Mouse (Mus musculus) gastrocnemius, postnatal 36 days (tissue): ENCODE measurements around the gene Bcar3. TPM values are rescaled to one million over a fixed set of nuclear protein-coding genes. Genes with fewer than 3 reads are reported as not detected.

Experiments used
- DNase-seq, 2 experiments: peaks; one replicate each; pipeline ENCODE4 v3.0.0; 2022
- intact Hi-C: fragments of 180-260 bp; cut with DNase I; formaldehyde crosslinking; loops from one replicate; pipeline ENCODE4 v1.15.1; 2025
- total RNA-seq, 2 experiments: library from RNA; stranded (reverse); gene quantifications; 2 replicates each; pipeline ENCODE4 v1.2.3; 2021

The Bcar3 gene
- total RNA-seq, 2 experiments from 2014 or later: 3.6 to 4.4 TPM

DNA sequence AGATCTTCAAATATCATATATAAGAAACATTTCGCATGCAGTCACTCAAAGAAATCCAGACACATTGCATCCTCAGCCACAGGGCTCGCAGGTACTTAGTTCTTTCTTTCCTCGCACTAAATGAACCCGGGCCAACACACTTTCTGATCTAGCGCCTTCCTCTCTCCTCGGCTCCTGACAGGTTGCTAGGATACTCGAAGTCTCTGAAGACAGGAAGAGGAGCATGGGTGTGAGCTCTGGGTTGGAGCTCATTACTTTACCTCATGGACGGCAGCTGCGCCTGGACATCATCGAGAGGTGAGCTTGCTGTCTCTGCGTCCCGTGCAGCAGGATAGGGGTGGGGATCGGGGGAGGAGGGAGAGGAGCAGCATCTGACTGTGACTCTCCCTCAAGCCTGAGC lies 225.1 kb downstream of the Bcar3 start:
- no peak for DNase-seq
- intact Hi-C loops: no loop called here

DNA sequence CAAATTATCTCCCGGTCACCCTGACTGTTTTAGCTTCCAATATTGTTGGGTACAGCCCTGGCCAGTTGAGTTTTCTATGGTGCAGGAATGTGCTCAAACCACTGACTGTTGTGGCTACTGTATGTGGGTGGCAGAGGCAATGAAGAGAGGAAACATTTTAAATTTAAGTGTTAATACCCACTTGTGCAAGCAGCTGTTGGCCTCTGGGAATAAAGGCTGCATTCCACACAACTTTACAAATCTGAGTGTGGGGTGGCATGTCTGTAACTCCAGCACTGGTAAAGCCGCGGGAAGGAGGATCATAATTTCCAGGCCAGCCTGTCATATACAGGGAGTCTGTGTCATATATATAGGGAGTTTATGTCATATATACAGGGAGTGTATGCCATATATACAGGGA lies 226.4 kb downstream of the Bcar3 start:
- intact Hi-C loops: no loop called here

DNA sequence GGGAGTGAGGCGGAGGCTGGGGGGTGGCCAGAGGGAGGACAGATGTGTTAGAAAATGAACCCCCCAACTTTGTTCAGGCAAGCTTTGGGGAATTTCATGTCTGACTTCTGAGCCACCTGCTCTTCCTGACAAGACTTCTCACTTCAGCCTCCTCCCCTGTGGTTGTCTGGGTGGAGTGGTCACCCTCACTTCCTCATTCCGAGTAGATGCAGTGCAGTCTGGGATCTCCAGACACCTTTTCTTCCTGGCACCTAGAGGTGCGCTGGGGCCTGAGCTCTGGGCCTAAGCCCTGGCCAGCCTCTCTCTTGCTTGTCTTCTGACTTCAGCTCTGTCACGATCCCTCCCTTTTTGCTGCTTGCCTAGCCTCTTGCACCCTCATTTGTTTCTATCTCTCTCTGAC lies 226.9 kb downstream of the Bcar3 start:
- intact Hi-C loops: no loop called here
- DNase-seq: no peak

More for the DNA sequence above, 226.4 kb downstream of the Bcar3 start:
- no peak for DNase-seq

DNA sequence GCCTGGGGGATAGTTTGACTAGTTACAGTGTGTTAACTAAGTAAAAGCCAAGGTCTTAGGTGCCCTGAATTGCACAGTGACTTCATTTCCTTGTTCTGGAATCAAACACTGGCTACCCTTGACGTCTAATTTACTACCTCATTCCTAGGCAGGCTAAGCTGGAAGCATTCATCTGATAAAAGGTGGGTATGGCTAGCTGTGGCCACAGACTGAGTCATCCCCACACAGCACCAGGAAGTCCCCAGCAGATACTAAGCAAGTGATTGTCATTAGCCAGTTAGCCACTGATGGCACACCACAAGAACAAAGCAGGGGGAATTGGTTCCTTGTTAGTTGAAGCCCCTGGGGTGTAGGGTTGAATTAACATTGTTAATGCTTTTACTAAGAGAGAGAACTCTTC lies 227.4 kb downstream of the Bcar3 start:
- DNase-seq: no peak
- intact Hi-C loops: no loop called here

DNA sequence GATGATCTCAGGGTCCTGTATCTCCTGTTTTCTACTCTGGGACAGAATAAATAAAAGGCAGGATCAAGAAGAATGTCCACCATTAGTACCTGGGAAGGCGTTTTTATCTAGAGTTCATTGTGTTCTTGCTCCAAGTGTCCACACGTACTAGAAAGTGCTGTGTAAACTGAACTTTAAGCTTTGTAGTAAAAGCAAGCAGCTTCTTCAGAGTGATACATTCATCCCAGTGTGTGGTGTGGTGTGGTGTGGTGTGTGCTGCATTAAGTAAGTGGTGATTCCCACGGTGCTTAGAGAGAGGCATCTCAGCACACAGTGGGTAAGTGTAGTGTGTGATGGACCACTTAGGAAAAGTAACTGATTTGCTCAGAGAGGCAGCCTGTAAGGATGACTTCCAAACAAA lies 234.5 kb downstream of the Bcar3 start:
- intact Hi-C loops: no loop called here
- DNase-seq: no peak

DNA sequence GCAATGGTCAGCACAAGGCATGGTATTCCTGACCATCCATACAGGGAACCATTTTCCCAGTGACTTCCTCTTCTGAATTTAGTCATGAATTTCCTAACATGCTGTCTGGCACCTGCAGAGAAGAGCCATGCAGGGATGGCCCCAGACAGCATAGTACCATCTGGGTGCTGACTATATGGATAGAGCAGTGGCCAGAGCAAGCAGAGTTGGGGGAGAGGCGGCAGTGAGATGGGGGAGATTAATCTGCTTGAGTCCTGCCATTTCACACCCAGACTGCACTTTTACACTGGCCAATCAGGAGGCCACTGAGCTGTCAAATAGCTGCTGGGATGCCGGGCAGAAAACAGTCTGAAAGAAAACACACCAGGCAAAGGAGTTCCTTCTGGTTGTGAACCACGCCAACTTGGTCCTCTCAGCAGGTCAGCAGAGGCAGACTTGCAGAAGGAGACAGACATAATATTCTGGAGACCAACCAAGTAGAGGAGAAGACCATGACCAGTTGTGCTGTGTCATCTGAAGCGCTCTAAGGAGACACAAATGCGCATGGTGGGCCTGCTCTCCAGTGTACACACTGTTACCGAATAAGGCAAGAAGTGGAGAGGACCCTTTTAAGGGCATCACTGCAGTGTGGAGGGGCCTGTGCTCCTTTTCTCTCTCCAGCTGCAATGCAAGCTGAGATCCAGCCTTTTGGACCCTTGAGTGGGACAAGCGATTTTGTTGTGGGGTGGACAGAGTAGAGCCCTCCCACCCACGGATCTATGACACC lies 242.2 kb downstream of the Bcar3 start:
- intact Hi-C loops: no loop called here
- no peak for DNase-seq

DNA sequence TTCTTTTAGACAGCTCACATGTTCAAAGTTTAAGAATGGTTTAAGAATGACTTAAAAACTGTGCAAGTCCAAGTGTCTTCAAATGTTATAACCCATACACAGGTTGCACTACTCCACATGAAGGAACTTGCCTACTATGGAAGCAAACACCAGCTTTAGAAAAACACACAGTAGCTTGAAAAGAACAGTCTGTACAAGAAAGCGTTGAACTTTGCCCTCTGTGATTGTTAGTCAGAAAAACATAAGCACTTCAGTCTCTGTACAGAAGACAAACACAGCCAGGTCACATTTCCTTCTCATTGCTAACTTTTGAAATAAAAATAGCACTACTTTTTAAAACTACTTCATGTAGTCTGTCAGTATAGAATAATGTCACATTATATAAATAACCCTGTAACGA lies 244.9 kb downstream of the Bcar3 start:
- no peak for DNase-seq
- intact Hi-C loops: no loop called here

DNA sequence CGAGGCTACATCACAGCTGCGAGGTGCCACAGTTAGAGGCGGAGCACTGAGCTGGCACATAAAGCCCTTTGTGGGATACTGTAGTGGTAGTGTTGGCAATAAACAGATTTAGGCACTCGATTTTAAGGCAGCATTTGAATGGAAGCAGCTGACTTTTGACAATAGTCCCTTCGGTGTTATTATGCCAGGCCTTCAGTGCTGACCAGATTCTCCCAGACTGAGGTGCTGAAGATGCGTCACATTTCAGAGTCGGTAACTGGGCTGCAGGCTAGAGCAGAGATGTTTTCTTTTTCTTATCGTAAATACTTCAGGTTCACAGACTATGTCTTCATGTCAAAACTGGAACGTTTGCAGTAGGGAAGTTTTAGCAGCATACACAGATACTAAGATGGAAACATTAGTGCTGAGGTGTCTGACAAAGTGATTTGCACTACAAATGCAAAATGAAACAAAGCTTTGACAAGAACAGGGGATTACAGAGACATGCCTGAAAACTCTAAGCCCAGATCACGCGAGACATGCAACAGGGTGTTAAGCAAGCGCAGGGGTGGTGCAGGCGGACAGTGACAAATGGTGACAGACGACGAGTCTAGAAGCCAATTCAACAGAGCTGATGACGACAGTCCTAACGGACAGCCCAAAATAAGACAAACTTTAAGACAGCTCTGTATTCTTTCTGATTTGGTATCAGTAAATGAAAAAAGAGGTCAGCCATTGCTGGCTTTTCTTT lies 246.2 kb downstream of the Bcar3 start:
- intact Hi-C loops: no loop called here
- DNase-seq: no peak

DNA sequence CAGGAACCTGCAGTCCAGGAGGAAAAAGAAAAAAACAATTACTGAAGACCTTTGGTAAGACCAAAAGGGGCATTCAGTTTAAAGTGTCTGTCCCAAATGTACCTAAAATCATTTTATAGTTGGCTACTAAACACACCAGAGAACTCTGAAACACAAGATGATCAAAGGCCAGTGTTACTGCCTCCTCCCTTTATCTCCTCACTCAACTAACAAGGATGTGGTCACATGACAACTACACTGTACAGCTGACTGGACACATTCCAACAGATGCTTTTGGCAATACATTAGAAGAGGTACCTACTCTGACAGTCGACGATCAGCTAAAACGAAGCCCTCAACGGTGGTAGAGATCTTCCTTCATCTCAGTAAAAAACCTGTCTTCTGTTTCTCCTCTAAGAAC lies 247.0 kb downstream of the Bcar3 start:
- DNase-seq: no peak
- intact Hi-C loops: no loop called here

DNA sequence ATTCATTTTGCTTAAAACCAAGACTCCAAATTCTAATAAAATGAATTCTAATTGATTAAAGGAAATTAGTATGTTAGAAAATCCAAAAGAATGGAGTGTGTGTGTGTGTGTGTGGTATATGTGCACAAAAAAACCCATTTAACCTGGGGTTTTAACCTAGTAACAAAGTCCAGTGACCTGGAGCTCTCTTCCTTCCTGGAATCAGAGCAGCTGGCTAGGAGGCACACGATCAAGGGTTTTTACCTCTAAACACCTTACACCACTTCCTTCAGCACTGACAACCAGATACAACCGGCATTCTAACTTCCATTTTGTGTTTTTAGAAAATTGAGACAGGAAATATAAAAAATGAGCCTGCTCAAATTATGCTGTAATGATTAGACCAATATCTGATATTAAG lies 251.4 kb downstream of the Bcar3 start:
- no peak for DNase-seq
- intact Hi-C loops: no loop called here

DNA sequence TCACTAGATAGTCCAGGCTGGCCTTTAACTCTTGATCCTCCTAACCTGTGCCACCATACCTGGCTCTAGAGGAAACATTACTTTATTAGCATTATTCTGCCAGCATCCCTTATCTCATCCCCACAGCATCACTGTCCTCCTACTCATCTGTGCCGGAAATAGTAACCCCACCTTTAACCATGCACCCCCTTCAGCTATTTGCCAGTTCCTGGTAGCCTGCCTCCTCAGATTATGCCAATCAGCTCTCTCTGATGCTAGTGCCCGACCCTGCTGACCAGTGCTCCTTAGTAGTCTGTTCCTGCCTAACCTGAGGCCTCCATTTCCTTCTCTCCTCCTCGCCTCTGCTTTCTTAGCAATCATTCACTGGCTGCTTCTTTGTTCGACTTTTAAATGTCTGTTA lies 253.5 kb downstream of the Bcar3 start:
- intact Hi-C loops: no loop called here
- DNase-seq: no peak

DNA sequence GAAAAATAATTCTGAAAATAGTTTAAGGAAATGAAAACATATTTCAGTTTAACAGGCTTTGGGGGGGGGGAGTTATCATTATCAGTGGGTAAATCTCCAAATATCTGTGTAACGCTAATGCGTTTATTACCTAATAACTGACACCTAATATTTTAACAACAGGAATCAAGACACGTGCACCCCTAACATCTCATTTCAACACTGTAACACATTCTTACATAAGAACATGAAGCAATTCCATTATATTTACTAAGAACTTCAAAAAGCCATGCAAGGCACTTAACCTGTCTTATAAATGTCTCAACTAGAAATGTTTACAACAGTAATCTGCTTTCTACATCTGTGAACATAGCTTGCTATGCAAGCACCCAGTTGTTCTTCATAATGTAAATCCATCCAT lies 257.2 kb downstream of the Bcar3 start:
- DNase-seq: no peak
- intact Hi-C loops: no loop called here

DNA sequence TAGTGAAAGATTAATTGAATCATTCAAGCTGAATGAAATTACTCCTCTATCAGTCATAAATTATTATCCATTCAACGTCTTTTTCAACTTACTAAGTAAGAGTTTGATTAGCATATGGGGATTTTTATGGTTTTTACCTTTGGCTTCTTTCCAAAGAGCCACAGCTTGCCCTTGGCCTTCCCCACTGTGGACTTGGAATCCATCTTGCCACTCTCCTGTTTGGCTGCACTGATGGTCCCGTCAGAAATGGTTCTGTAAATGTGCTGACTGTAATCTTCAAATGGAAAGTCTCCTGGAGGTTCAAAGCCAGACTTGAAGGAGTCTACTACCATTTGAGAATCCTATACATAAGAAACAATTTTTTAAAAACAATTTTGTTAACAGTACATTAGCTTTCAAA lies 263.8 kb downstream of the Bcar3 start:
- intact Hi-C loops: no loop called here
- DNase-seq: no peak

DNA sequence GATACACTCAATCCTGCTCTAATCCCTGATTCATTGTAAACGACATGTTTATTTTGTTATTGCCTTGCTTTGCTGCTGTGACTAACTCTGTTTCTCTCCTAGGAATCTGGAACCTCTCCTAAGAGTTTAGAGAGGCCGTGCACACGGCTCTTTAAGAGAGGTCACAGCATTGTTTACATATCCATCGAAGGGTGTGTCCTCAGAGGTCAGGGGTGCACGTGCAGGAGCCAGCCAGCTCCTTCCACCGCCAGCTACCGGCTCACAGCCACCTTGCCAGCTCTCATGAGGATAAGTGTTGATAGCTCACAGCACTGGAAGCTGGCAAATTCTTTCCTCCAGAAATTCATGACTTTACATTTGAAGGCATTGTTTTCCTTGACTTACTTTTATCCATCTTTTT lies 271.3 kb downstream of the Bcar3 start:
- intact Hi-C loops: no loop called here

DNA sequence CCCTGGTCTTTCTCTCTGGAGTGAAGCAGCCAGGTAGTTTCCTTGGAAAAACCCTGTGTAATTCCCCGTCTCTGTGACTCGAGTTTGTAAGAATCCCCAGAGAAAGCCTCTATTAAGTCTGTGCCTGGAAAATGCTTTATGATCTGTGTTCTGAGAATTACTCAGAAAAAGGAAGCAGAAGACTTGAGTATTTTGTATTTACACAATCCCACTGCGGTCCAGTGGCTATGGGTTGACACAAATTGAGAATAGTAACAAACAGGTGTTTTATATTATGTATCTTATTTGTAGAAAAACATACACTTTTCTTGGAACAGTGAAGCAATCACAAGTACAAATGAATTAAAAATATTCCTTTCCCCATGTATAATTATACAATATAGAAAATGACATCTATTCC lies 272.2 kb downstream of the Bcar3 start:
- no peak for DNase-seq
- intact Hi-C loops: no loop called here

More for the DNA sequence above, 271.3 kb downstream of the Bcar3 start:
- DNase-seq: no peak

DNA sequence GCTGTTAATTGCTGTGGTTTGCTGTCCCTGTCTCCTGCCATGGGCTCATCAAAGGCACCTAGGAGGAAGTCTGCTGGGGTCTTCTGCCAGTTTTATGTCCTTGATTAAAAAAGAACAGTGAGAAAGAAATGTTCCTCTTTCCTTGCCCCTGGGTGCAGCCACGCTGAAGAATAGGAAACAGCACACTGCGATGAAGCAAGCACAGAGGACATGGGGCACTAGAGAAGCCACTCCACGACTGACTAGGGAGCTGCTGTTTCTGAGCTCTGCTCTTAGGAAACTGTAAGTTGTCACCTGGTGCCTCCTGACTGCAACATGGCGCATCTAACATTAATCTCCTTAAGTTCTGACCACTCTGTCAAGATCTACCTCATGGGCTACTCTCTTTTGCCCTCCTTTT lies 272.6 kb downstream of the Bcar3 start:
- DNase-seq: no peak
- intact Hi-C loops: no loop called here

DNA sequence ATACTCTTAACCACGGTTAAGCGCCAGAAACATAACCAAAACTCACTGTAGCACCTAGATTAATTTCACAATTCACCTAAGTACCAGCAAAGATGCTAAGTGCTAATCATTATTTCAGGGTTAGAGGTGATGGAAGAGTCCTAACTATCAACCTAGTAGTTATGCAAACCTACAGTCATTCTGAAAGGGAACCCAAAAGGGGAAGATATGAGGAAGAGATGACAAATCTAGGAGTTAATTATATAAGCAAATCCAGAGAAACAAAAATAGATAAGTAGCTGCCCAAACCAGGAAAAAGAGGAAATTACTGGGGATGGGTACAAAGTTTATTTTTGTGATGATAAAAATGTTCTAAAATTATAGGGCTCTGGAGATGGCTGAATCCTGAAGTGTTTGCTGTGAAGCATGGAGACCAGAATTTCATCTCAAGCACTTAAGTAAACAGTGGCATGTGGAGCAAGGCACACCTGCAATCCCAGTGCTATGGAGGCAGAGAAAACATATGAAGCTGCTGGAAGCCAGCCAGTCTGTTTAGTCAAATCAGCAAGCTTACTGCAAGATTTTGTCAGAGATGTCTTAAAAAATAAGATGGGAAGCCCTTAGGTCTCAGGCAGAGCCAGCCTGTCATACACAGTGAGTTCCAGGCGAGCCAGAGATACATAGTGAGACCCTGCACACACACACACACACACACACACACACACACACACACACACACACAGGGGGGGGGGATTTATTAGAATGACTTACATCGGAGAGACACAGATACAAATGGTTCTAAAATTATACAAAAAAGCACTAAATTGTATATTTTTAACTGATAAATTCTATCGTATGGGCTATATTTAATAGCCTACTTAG lies 279.7 kb downstream of the Bcar3 start:
- intact Hi-C loops: no loop called here
- DNase-seq: no peak

DNA sequence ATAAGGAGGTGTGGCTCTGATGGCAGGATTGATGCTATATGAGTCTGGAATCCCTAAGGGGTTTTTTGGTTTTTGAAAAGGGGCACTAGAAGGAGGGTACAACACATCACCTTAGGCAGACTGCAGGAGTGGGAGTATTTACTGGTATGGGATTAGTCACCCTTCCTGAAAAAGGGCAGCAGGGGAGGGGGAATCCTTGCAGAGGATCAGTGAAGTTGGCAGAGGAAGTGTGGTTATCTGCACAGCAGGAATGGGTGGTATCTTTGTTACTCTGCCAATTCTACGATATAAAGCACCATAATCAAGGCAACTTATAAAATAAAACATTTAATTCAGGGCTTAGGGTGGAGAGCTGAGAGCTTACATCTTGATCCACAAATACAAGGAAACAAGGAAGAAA lies 281.0 kb downstream of the Bcar3 start:
- no peak for DNase-seq
- intact Hi-C loops: no loop called here

DNA sequence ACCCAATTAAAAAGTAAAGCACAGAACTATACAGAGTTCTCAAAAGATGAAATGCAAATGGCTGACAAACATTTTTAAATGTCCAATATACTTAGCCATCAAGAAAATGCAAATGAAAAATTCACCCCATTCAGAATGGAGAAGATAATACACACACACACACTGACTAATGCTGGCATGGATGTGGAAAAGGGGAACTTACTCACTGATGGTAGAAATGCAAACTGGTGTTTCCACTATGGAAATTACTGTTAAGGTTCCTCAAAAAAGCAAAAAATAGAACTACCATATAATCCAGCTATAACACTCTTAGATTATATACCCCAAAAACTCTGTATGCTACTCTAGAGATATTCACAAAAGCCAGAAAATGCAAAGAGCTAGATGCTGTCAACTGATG lies 283.4 kb downstream of the Bcar3 start:
- DNase-seq: no peak
- intact Hi-C loops: no loop called here
